Mouse (Mus musculus) left cerebral cortex, postnatal 10 days (tissue): ENCODE measurements around the gene Nmnat3. TPM values are rescaled to one million over a fixed set of nuclear protein-coding genes. Genes with fewer than 3 reads are reported as not detected.
A peak's percentile ranks its signal among the peaks of the same experiment; 100 is the strongest.

ENCODE experiments used
- DNase-seq, 2 experiments: peaks; one replicate each; pipeline ENCODE4 v3.0.0; 2021 to 2022; ENCODE audit warnings: low spot score in 2 of 2, mixed read lengths in 1 of 2; ENCODE audit errors: extremely low spot score in 1 of 2
- intact Hi-C: fragments of 180-260 bp; cut with DNase I; formaldehyde crosslinking; loops from one replicate; pipeline ENCODE4 v1.15.1; 2025
- total RNA-seq, 2 experiments: library from RNA; stranded (reverse); gene quantifications; 2 replicates each; pipeline ENCODE4 v1.2.3; 2021

Gene Nmnat3
- total RNA-seq, 2 experiments from 2014 or later, result 0.65 to 1.4 TPM

- DNase-seq, result no peak
- intact Hi-C loops, result no loop called here
Measured at GRCm38 (mm10) chr9:98397211-98397610, 110.0 kb downstream of the Nmnat3 start.

GRCm38 (mm10) chr9:98397866-98398265 lies 110.6 kb downstream of the Nmnat3 start:
- DNase-seq, result no peak
- intact Hi-C loops, result no loop called here

GRCm38 (mm10) chr9:98400185-98400894 lies 113.1 kb downstream of the Nmnat3 start:
- intact Hi-C loops, result no loop called here
- DNase-seq, result peak in 1 of 2 experiments; percentile 27

- DNase-seq, result no peak
- intact Hi-C loops, result no loop called here
Measured at GRCm38 (mm10) chr9:98401611-98402010, 114.4 kb downstream of the Nmnat3 start.

GRCm38 (mm10) chr9:98407771-98408170 lies 120.5 kb downstream of the Nmnat3 start:
- no peak for DNase-seq
- intact Hi-C loops, result no loop called here

- intact Hi-C loops, result no loop called here
- peak; percentile 46 to 78 for DNase-seq
Measured at GRCm38 (mm10) chr9:98409137-98409536, 121.9 kb downstream of the Nmnat3 start.

- no peak for DNase-seq
- intact Hi-C loops, result loop anchor here (5.0 kb wide), 1 partner anchor 122 kb away; no protein-coding TSS in a partner anchor
Measured at GRCm38 (mm10) chr9:98415427-98415826, 128.2 kb downstream of the Nmnat3 start.

- intact Hi-C loops, result loop anchor here (5.0 kb wide), 1 partner anchor 119 kb away; no protein-coding TSS in a partner anchor
- DNase-seq, result no peak
Measured at GRCm38 (mm10) chr9:98417919-98418318, 130.7 kb downstream of the Nmnat3 start.

- DNase-seq, result no peak
- intact Hi-C loops, result loop anchor here (5.0 kb wide), 1 partner anchor 119 kb away; no protein-coding TSS in a partner anchor
Measured at GRCm38 (mm10) chr9:98418346-98418745, 131.1 kb downstream of the Nmnat3 start.

GRCm38 (mm10) chr9:98420666-98421065 lies 133.4 kb downstream of the Nmnat3 start:
- DNase-seq, result no peak
- intact Hi-C loops, result no loop called here

- intact Hi-C loops, result no loop called here
- DNase-seq, result no peak
Measured at GRCm38 (mm10) chr9:98421903-98422302, 134.7 kb downstream of the Nmnat3 start.

- intact Hi-C loops, result no loop called here
Measured at GRCm38 (mm10) chr9:98422656-98423055, 135.4 kb downstream of the Nmnat3 start, which contains the start of gene Rbp1. Rbp1 (plus strand) TSS chr9:98422961.

GRCm38 (mm10) chr9:98423691-98424090 lies 136.5 kb downstream of the Nmnat3 start:
- DNase-seq, result no peak
- intact Hi-C loops, result no loop called here

More at GRCm38 (mm10) chr9:98422656-98423055, 135.4 kb downstream of the Nmnat3 start, which contains the start of gene Rbp1:
- no peak for DNase-seq

- intact Hi-C loops, result no loop called here
- DNase-seq, result no peak
Measured at GRCm38 (mm10) chr9:98424291-98424690, 137.1 kb downstream of the Nmnat3 start.

GRCm38 (mm10) chr9:98424725-98425210 lies 137.5 kb downstream of the Nmnat3 start:
- DNase-seq, result peak in 1 of 2 experiments; percentile 69
- intact Hi-C loops, result no loop called here

GRCm38 (mm10) chr9:98425351-98425880 lies 138.2 kb downstream of the Nmnat3 start:
- DNase-seq, result no peak
- intact Hi-C loops, result no loop called here

- intact Hi-C loops, result no loop called here
- no peak for DNase-seq
Measured at GRCm38 (mm10) chr9:98427906-98428517, 140.8 kb downstream of the Nmnat3 start.

- intact Hi-C loops, result no loop called here
- DNase-seq, result peak in 1 of 2 experiments; percentile 41
Measured at GRCm38 (mm10) chr9:98428783-98429182, 141.5 kb downstream of the Nmnat3 start.

- intact Hi-C loops, result no loop called here
Measured at GRCm38 (mm10) chr9:98429806-98430205, 142.6 kb downstream of the Nmnat3 start.

GRCm38 (mm10) chr9:98430528-98430927 lies 143.3 kb downstream of the Nmnat3 start:
- no peak for DNase-seq
- intact Hi-C loops, result no loop called here

More at GRCm38 (mm10) chr9:98429806-98430205, 142.6 kb downstream of the Nmnat3 start:
- DNase-seq, result peak in 1 of 2 experiments; percentile 62
